Mouse (Mus musculus) urinary bladder, postnatal 36 days (tissue): ENCODE measurements at regions not wholly inside any gene's neighbourhood (a gene's known extent, or its start where the extent isn't known, plus 50 kb on each side); places are given as distances from the start of the nearest gene placed in this dataset.

Experiments used
- DNase-seq, 2 experiments: peaks; one replicate each; pipeline ENCODE4 v3.0.0; 2022; ENCODE audit warnings: low spot score in 2 of 2, mixed read lengths in 1 of 2

DNA sequence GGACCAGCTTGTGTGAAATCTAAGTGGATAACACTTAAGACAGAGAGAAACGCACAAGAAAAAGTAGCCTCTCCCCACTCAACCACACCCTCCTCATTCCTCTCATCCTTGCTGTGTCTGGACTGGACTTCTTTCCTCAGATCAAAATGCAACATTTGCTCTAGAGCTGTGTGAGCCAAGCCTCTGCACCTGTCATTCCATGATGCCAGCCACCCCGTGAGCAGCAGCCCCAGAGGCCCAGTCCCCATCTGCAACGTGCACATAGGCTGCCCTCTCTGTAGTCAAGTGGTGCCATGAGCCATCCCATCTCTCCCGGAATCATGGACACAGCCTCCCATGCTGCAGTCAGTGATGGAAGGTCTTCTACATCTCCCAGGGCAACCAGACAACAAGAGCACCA lies 55.1 kb upstream of the Gpc1 start:
- DNase-seq = no peak

DNA sequence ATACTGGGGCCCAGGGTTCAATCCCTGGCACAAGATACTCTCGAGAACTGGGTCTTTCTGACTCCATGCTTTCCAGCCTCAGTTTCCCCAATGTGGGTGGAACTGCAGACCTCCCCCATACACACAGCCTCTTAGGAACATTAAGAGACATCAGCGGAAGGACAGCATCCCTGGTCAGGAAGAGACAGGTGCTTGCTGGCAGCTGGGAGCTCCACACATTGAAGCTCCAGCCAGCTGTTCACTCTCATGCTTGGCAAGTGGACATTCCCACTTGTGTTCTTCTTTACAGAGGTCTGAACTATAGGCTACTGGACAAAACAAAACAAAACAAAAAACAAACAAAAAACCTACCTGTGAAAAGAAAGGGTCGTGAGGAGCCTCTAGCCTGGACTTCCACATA lies 55.5 kb upstream of the Gpc1 start:
- DNase-seq = no peak

DNA sequence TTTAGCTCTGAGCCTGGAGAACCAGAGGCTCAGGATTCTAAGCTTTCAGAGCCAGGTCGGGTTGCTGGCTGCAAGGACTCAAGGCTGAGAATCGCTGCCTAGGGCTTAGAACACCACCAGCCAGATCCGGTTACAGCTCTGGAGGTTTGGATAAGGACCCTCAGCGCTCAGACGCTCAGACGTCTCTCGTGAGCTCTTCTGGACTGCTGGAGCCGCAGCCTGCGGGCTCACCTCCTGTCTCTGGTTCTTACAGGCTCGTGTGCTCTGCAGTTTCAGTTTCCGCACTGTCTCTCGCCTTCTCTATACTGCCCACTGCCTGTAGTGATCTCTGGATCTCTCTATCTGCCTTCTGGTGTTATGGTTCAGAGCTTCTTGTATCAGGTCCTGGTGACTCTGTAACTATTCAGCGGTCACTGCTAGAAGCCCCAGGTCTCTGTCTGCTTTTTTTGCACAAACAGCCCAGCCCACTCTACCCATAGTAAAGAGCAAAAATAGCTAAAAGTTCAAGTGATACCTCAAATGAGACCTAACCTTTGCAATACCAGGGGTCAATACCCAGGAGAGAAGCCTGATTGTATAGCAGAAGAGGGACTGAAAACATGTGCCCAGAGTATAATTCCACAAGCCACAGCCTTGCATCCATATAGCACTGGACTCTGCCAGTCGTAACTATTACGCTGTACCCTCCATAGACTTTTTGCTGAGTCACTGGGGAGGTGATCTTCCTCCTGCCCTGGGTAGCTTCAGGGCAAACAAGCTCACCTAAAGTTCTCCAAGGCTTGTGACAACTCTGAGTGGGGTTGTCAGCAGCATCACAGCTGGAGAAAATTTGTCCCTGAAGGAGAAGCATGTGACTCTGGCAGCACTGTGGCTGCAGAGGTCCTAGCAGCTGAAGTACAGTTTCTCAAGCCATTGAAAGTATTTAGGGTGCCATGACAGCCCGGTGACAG lies 56.4 kb upstream of the Gpc1 start:
- DNase-seq = no peak

DNA sequence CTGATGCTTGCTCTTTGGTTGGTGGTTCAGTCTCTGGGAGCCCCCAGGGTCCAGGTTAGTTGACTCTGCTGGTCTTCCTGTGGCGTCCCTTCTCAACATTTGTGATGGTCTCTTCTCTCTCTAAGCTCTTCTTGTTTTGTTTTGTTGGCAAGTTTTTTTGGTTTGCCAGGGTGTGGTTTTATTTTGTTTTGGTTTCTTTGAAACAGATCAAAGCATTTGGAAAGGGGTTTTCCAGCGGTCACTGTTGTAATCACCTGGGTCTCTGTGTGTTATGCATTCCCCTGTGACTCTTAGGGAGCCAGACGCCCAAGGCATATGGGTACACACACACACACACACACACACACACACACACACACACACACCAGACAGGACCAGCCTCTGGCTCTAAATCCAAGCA lies 57.4 kb upstream of the Gpc1 start:
- DNase-seq = no peak

DNA sequence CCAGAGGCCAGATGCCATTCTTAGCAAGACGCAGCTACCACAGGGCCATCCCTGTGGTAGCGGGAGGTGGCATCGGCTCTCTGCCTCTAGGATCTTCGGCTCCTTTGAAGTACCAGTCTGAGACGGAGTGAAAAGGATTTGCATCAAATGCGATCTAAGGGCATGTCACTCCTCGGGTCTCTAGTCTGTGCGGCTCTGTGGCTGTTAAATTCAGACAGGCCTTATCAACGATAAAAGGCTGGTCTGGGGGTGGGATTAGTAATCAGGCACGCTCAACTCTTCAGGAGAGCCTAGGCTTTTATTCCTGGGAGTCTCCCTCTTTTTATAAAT lies 58.7 kb upstream of the Gpc1 start:
- DNase-seq = no peak

DNA sequence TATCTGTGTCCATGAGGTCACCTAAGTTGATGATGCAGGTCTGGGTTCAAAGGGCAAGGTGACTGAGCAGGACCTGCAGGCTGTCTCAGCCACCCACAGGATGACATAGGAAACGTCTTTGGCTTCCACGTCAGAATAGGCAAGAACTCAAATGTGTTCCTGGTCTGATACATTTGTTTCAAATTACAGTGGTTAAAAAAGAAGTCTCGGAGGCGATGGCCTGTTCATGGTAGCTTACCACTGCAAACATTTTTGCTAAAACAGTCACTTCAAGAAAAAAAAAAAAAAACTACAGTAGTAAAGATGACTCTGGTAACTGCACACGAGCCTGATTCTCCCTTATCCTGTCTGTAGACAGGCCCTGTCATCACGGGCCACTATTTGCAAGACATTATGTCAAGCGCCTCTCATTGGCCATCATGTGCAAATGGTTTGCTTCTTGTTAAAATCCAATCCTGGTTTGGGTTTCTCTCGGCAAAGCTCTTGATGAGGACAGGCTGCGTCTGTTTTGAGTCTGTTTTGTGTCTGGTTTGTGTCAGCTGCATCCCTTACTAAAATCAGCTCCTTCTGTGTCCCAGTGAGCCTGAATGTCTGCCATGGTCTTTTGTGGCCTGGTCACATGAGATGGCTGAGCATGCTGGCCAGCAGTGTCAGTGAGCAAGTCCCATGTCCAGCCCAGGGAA lies 59.2 kb upstream of the Gpc1 start:
- DNase-seq = no peak

DNA sequence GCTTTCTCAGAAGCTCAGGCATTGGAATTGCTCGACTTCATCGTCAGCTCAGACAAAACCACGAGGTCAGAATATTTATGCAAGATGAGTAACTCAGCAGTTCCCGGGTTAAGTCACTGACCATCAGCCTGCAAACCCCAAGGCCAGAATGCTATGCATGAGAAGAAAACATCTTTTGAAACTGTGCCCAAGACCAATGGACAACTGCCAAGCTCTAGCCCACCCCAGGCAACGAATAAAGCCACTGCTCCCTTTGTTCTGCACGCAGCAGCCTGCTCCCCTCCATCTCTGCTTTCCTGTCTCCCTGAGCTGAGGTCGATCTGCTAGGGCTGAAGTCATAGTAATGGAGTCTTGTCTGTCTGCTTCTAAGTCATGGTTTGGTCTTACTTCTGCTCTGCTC lies 61.7 kb upstream of the Gpc1 start:
- no peak for DNase-seq

- no peak for DNase-seq
Observed at GRCm38 (mm10) chr1:92769156-92769555, 62.3 kb upstream of the Gpc1 start.

GRCm38 (mm10) chr1:92766496-92766895 lies 64.9 kb upstream of the Gpc1 start:
- no peak for DNase-seq

- no peak for DNase-seq
Observed at GRCm38 (mm10) chr1:92754793-92755488, 76.5 kb upstream of the Gpc1 start.

DNA sequence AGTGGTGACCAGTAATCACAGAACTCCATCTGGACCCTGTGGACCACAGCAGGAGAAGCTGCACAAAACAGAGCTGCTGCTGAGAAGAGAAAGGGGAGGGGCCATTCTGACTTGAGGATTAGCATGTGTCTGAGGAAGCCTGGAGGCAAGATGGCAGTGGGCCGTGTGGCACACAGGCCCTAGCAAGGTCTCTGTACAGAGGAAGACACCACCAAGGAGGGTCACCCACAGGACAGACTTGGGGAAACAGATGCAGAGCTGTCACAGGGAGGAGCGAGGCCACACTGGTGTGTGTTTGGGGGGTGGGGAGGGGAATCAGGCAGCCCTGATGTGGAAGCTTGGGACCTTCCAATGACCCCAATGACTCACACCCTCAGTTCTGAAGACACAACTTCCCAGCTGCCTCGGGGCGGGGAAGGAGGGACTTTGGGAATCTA lies 79.7 kb upstream of the Gpc1 start:
- DNase-seq = no peak

DNA sequence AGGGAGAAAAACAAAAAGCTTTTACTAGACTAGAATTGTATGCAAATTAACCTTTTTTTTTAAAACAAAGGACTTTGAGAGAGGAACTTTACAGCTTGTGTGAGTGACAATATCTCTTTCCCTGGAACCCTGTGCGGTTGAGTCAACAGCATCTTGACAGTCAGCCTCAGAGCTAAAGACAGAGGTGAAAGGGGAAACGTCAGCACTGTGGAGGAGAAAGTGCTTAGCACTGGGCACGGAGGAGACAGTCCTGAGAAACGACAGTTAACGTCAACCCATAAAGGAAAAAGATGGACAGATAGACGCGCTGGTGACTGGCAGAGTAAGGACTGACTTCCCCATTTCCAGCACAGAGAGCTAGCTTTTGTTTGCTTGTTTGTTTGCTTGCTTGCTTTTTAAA lies 82.0 kb upstream of the Gpc1 start:
- DNase-seq = no peak

- DNase-seq = no peak
Observed at GRCm38 (mm10) chr1:92745284-92745683, 86.2 kb upstream of the Gpc1 start.

DNA sequence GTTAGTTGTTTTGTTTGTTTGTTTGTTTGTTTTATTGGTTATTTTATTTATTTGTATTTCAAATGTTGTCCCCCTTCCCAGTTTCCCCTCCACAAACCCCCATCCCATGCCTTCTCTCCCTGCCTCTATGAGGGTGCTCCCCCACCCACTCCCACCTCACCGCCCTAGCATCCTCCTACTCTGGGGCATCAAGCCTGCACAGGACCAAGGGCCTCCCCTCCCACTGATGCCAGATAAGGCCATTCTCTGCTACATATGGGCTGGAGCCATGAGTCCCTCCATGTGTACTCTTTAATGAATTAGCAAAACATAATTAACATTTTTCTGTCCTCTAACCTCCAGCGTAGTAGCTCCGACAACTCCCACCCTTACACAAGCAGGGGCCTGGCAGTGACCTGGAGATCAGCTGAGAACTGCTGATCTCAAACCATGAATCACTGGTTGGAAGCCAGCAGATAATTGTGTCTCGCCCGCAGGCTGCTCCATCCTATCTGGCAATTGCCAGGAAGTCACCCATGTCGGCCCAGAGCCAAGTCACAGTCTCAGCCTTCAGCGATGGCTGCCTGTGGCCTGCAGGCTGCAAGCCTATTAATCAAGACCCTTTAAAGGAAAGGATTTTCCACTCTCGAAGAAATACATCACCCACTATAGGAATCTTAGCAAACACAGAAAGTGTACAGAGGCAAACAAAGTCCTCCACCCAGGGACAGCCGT lies 86.8 kb upstream of the Gpc1 start:
- no peak for DNase-seq

GRCm38 (mm10) chr1:92742881-92743621 lies 88.4 kb upstream of the Gpc1 start:
- no peak for DNase-seq

DNA sequence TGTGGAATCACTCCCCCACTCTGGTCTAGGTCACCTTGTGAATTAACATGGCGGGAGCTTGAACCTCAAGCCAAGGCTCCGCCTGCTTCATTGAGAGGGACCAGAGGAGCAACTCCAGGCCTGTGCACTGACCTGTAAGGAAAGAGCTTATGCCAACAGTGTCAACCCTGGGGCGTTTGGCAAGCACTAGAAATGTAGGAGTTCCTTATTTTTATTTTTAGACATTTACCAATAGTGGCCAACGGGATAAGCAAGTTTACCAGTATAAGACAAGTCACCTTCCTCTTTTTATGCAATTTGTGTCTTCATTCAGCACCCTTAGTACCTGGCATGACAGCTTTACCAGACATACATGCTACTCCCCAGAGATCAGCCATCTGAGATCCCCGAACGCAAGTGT lies 89.1 kb upstream of the Gpc1 start:
- no peak for DNase-seq

GRCm38 (mm10) chr1:92741047-92741446 lies 90.4 kb upstream of the Gpc1 start:
- DNase-seq = no peak

DNA sequence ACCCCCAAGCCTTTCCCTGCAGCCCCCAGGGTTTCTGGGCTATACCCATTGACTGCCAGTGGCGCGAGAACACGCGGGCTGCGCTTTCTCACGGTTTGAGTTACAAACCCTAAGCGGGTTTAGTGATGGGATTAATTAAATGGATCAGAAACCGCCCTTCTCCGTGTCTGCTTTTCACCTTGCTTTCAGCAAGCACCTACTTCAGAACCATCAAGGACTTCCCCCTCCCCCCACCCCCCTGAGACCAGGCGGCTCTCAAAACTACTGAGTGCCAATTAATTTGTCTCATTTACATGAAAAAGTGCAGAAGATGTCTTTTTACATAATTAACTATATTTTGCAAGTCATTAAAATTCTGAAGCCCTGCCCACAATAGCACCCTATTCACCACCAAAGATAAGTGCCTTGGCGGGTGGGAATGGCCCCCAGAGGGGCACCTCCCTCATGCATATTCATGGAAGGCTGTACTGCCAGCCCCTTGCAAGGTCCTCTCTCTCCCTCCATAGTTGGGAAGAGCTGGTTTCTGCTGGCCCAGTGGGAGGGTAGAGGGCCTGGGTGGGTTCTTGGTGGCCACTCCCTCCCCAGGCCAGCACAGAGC lies 89.1 kb upstream of the Otos start:
- no peak for DNase-seq

DNA sequence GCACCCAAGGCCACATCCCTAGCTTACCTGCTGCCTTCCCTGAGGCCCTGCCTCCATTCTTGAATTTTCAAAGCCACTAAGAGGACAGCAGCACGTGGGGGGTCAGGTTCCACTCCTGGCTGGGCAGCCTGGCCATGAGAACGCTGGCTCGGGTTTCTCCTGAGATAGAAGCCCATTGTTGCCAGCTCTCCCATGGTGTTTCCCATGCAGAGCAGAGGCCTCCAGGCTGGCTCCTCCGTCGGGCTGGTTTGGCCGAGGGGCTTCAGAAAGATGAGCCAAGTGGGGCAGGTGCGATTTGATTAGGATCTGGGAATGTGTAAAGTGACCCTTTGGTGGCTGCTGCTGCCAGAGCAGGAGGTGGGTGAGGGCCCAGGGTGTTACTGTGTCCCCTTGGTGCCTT lies 87.8 kb upstream of the Otos start:
- no peak for DNase-seq

DNA sequence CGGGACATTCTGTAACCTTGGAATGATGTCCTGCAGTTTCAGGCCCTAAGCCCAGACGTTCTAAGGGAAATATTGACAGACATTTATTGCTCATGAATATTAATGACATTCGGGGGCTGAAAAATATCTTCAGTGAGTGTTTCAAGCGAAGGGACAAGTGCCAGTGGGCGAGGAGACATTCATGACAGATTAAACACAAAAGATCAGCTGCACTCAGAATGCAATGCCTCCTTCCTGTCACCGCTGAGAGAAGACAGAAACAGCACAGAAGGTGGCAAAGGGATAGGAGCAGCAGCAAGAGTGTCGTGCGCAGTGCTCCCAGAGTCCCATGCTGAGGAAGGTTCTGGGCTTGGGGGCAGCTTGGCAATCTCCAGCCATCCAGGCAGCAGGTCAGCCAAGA lies 85.1 kb upstream of the Otos start:
- DNase-seq = no peak
